Mouse (Mus musculus): ENCODE results near the gene Tln2. TPM values are rescaled to one million over a fixed set of nuclear protein-coding genes. Genes with fewer than 3 reads are reported as not detected.

Gene Tln2
- total RNA-seq, 4 experiments from 2014 or later, result 79.6 to 100 (median 88.0) TPM

DNA sequence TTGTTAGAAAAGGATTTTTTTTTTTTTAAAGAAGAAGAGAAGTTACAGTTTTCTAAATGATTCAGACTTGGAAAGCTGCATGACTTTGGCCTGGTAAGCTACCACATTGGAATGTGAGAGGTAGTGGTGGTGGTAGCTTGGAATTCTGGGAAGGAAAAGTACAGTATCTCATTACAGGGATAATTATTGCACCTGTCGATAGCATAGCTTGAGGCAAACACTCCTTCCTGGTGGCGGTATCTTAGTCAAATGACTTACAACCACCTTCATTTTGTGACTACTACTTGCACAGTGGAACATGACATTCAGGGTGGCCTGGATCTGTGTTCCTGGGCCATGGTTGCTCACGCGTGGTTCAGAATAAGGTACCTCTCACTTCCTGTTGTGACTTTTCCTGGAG is 348.3 kb downstream of the Tln2 start:
- no peak for DNase-seq (ENCODE audit: low spot score in 2 of 2)

DNA sequence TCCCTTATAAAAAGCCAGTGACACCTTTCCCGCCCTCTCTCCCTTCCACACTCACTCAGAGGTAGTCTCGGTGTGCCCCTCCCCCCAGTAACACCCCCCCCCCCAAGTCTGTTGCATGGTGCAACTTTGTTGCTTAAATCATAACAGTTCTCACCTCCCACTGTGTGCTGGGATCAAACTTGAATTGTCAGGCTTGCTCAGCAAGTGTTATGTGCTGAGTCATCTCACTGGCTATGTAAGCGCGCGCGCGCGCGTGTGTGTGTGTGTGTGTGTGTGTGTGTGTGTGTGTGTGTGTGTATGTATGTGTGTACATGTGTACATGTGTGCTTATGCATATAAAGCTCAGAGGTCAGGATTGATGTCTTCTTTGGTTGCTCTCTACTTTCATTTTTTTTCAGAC is 350.1 kb downstream of the Tln2 start:
- DNase-seq (ENCODE audit: low spot score in 2 of 2), result no peak

DNA sequence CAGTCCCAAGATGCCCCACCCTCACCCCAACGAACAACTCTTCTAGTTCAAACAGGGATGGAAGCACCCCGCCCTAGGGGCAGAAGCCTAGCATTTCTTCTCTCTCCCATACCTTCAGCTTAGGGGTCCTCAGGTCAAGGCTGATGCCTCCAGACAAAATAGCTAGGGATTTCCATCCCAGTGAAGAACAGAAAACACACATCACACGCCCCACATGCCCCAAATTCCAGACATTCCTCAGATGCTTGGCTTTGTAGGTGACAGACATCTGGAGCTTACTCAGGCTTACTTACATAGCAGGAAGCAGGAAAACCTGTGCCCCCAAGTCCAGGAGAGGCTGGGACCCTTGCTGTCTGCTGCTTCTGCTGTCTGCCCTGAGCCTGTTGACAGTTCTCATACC is 351.1 kb downstream of the Tln2 start:
- no peak for DNase-seq (ENCODE audit: low spot score in 2 of 2)

DNA sequence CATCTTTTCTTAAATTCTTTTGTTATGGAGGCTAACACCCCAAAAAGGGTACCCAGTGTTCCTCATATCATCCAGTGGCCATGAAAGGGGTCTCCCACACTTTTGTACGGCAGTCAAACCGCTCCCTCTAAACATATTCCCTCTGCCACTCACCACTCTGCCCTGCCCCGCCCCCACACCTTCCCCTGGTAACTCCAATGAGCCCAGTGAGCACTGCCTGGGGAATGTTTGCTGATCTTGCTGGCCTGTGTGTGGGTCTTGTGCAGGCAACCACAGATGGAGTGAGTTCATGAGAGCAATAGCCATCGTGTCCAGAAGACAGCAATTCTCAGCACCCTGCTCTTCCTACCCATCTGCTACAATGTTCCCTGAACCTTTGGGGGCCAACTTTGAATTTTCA is 354.3 kb downstream of the Tln2 start:
- DNase-seq (ENCODE audit: low spot score in 2 of 2), result no peak

DNA sequence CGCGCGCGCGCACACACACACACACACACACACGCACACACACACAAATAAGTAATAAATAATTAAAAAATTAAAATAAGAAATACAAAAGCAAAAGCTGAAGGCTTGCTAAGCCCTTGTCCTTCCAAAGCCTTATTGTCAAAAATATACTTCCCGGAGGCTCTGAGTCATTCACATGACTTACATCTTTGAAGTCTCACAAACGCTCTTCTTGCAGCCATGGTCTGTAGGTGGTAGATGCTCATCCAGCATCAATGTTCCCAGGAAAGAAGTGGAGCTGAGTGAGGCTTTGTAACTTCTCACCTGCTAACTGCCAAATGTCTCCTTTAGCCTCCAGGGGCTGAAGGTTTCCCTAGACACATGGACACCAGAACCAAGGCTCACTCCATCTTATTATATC is 362.9 kb downstream of the Tln2 start:
- DNase-seq (ENCODE audit: low spot score in 2 of 2), result no peak

DNA sequence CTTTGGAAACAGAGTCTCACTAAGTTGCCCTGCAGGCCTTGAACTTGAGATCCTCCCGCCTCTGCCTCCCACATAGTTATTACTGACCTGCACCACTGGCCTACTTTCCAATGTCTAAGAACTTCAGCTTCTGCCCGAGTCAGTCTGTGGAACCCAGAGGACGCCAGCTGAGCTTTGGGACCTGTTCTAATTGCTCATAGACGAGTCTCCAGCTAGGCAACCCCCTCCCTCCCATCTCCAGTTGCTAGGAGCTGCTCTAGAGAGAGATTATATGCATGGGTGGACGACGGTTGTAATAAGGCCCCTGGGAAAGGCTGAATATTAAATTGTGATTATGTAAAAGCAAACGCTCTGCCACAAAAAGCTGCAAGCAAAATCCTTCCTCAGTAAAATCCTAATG is 364.2 kb downstream of the Tln2 start:
- DNase-seq (ENCODE audit: low spot score in 2 of 2), result no peak

DNA sequence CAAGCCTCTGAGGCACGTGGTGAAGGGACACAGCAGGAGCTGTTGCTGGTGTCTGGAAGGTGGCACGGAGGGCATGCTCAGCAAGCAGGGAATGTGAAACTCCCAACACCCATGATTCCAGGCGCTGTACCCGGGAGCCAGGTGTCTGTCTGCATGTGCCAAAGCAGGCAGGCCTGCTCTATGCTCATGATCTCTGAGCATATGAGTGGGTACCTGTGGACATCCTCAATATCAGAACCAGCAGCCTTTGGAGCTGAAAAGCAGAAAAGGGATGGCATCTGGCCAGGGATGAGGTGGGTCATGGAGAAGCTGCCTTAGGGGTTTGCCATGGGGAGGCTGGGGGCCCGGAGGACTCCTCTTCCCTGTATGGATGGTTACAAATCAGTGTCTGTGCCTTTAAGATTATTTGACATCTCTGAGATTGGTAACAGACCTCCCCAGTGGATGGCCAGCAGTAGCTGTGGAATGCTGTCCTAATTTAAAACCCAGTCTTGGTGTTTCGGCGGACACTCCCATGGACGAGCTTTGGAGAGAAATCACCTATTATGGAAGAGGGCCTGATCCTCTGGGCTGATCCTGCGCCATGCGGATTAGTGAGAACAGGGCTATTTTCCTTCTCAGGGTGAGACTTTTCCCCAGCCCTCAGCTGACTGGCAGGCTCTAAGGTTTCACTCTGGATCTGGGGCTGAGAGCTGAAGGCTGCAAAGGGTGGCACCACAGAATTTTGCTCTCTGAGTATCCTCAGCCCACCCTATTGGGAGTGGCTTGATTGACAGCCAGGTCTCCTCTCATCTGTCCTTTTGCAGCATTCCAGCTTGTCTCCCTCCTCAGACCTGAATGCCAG is 367.8 kb downstream of the Tln2 start:
- DNase-seq (ENCODE audit: low spot score in 2 of 2), result no peak

DNA sequence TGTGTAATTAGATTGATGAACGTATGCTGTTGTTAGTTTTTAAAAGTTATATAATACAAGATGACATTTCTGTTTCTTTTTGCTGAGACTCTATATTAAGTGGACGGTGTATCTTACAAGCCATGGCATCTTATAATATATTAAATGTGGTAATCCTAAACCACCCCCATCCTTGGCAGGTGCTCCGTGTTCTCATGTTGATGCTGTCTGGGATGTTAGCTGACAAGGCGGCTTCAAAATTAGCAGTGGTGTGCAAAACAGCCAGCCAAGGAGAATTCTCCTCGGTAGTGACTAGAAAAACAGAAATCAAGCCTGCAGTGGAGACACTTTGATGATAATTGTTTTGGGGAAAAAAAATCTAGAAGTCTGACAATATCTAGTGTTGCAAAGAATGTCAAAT is 371.8 kb downstream of the Tln2 start:
- peak in 1 of 2 experiments; percentile 19 for DNase-seq (ENCODE audit: low spot score in 2 of 2)

DNA sequence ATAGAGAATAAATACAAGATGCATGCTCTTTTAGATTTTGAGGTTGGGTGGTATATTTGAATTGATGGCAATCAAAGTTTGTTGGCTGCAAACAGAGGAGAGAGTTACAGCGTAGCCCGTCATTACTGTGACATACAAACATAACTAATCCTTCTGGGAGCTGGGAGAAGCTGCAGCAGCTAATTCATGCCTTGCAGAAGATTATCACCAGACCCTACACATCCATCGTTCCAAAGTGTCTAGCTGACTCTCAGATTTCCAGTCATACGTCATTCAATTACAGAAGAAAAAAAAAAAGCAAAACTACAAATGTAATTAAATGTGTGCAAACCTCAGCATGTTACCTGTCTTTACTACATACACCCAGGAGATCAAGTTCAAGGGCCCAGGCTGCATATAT is 372.3 kb downstream of the Tln2 start:
- no peak for DNase-seq (ENCODE audit: low spot score in 2 of 2)

DNA sequence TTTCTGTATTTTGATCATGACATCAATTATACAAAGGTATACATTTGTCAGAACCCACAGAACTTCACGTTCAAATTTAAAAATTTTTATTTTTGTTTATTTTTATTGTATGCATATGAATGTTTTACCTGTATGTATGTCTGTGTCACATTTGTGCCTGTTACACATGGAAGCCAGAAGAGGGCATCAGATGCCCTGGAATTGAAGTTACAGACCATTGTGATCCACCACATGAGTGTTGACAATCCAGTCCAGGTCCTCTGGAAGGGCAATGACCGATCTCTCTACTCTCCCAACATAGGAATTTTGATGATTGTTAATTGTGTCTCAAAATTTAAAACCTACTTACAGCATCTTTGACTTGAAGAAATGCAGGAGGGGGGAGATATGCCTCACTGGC is 374.9 kb downstream of the Tln2 start:
- DNase-seq (ENCODE audit: low spot score in 2 of 2), result no peak

DNA sequence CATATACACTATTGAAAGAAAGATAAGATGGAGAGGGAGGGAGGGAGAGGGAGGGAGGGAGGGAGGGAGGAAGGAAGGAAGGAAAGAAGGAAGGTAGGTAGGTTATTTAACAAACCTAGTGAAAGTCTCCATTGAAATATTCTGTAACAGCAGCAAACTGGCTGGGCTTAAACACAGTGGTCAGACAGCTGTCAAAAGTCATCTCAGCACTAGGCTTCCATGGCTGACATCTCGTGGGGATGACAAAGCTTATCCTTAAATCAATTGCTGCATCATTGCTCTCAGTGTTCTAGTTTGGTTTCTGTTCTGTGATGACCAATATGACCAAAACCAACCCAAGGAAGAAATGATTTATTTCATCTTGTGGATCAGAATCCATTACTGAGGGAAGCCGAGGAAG is 376.0 kb downstream of the Tln2 start:
- DNase-seq (ENCODE audit: low spot score in 2 of 2), result no peak

DNA sequence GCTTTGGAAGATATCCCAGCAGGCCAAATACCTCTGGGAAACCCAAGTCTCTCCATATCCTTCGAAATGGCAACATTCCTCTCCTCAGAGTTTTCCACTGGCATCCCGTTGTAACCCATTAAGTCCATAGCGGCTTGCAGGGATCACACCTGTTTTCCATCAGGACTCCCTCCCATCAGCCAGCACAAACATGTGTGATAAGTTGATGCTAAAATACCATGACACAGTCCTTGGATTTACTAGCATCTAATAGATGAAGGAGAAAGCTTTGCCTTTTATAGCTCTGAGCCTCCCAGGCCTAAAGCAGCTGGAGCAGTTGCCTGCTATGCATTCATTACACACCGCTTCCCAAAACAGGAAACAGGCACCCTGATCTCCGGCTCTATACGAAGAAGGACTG is 377.5 kb downstream of the Tln2 start:
- DNase-seq (ENCODE audit: low spot score in 2 of 2), result no peak

DNA sequence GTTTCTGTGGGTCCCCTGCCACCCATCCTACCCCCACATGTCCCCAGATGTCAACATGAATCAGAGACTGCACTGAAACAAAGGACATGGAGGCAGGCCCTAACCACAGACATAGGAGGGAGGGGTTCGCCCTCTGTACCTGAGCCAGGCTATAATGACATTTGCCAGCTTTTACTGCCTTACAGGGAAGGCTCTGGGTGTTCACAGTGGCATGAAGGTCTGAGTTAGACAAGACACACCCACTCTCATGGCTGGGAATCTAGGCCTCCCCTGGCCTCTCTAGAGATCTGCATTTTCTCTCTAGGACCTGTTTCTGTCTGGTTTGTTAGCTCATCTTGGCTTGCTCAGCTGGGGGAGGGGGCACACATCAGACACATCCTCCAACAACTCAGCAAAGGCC is 380.8 kb downstream of the Tln2 start:
- DNase-seq (ENCODE audit: low spot score in 2 of 2), result no peak

DNA sequence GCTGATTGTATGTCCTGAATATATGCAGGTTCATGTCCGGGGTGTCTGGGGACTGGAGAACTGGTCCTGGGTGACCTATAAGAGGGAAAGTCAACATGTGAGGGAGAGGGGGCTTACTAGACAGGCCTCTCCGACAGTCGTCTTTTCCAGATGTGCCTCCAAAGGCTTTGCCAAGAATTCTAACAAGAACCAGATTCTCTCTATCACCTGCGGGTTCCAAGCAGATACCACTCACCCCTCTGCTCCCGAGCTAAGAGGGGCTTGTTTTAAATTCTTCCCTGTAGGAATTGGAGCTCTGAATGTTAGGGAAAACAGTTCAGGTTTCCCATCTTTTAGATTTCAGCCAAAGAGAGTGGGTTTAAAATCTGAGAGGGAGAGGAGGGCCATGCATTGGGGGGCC is 381.3 kb downstream of the Tln2 start:
- DNase-seq (ENCODE audit: low spot score in 2 of 2), result no peak

DNA sequence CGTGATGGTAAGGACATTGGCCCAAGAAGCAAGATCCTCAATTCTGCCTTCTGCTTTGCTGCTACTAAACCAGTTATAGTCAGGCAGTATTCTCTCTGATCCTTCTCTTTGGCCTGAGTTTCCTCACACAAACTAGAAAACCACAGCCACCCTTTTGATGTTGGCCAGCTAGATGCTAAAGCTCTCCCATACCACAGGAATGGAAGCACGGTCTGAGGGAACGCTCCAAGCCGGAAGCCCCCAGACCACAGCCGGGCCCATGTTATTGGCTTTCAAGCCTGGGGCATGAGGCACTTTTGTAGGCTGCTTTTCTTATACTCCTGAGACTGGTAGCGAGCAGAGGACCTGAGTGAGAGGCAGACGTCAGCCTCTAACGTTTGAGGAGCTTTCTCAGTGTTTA is 383.4 kb downstream of the Tln2 start:
- no peak for DNase-seq (ENCODE audit: low spot score in 2 of 2)

DNA sequence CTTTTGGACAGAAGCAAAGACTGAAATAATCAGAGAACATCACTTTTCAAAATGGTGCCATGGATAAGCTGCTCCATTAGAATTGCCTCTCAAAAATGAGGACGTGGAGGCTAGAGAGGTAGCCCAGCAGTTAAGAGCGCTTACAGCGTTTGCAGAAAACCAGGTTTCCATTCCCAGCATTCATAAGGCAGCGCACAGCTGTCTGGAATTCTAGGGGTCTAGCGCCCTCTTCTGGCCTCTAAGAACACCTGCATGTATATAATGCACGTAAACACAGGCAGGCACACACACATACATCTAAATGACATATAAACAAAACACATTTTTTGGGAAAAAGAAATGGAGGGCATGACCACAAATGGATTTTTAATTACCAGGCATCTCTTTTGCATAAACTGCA is 385.7 kb downstream of the Tln2 start:
- no peak for DNase-seq (ENCODE audit: low spot score in 2 of 2)

DNA sequence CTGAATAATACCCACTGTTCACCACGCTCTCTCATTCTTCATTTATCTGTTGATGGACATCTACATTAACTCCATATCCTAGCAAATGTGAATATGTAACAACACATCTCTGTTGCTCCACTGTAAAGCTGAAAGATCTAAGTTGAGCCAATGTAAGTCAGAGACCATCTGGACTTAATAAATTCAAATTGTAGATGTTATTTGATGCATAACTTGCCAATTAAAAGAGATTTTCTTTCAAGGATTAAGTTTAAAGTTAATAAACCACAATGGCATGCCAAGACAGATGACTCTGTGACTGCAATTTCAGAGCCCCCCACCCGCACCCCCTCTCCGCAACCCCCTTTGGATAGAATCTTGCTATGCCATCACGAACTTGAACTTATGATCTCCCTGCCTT is 386.3 kb downstream of the Tln2 start:
- DNase-seq (ENCODE audit: low spot score in 2 of 2), result no peak

DNA sequence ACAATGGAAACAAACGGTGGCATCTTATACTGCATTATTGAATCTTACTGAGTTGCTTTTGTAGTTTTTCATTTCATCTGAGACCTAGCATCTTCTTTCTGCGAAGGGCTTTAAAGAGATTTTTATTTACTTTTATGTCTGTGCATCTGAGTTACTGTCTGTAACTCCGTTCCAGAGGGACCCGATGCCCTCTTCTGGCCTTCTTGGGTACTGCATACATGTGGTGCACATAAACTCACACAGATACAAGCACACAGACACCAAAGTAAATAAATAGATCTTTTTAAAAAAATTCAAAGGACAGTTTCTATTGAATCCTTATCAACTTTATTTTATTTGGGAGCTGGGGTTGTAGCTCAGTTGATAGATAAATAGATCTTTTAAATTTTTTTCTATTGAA is 388.1 kb downstream of the Tln2 start:
- no peak for DNase-seq (ENCODE audit: low spot score in 2 of 2)

DNA sequence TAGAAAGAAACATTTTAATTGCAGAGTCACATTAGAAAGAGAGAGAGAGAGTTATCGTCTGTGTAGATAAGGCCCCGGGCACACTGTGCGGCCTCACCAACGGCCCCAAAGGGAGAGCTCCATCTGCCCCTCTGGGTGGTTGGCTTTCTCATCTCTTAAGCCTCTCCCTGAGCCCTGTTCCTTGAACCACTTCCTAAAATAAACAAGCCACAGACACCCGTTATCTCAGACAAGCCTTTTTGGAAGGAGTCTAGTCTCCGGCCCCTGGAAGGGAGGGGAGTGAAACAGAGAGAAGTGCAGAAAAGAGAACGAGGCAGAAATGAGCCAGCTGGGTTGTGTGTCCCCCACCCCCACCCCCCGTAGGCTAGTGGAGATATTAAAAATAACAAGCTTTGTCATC is 388.7 kb downstream of the Tln2 start:
- DNase-seq (ENCODE audit: low spot score in 2 of 2), result no peak

DNA sequence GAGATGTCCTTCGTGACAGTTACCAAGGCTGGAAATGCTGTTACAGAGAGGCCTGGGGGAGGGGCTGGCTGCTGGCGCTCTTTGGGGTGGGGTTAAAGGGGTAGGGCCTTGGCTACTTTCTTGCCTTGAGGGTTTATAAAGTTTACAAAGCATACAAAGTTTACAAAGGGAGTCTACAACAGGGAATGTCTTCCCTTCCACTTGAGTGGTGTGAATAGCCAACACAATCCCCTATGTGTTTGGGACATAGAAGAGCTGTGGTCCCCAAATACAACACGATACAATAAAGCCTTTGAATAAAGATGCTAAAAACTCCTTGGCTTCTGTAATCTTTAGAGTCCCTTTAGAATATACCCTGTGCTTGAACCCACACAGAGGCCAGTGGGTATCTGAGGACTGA is 389.5 kb downstream of the Tln2 start:
- no peak for DNase-seq (ENCODE audit: low spot score in 2 of 2)
